Mouse (Mus musculus) embryo, embryonic 9.5 days (tissue): Measurements from ENCODE around the gene Slco3a1.
"Not testable (repeated sequence)": the region's sequence is repeated elsewhere in the genome, so short reads cannot be mapped to it uniquely, and the experiment has no call there.

Experiments
- DNase-seq: peaks from one replicate; pipeline ENCODE4 v3.0.0-alpha.2; 2017; ENCODE audit errors: extremely low spot score

Gene Slco3a1

GRCm38 (mm10) chr7:74429252-74429651, 125.3 kb downstream of the Slco3a1 start:
- DNase-seq: no peak

DNA sequence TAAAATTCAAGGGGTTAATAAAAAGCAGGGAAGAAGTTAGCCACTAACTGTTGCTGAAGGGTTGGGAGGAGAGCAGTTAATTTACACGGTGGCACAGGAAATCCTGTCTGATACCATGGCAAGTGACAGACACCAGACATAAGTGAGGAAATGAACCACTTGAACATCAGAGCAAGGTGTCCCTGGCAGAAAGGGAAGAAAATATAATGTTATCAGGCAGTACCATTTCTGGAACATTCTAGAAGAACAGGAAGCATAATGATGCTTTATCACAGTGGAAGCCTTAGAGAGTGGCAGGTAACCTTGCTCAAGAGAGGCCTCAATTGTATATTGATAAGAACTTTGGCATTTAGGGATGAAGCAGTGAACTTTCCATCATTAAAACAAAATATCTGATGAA, 127.4 kb downstream of the Slco3a1 start:
- DNase-seq: no peak

DNA sequence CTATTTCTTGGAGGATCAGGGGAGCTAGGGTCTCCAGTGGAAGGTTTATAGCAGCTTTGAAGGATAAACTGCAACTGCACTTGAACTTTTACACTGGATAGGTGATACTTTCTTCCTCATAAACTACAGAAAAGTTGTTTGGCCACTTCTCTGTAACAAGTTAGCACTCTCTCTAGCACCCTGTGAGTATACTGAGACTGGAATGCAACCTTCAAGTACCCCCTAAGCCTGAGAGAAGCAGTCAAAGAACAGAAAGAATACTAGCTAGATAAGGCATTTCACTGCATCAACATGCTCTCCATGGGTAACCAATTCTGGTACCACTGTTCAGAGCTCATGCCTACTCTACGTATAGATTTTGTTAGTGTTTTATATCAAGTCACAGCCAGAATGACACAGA, 128.6 kb downstream of the Slco3a1 start:
- no peak for DNase-seq

DNA sequence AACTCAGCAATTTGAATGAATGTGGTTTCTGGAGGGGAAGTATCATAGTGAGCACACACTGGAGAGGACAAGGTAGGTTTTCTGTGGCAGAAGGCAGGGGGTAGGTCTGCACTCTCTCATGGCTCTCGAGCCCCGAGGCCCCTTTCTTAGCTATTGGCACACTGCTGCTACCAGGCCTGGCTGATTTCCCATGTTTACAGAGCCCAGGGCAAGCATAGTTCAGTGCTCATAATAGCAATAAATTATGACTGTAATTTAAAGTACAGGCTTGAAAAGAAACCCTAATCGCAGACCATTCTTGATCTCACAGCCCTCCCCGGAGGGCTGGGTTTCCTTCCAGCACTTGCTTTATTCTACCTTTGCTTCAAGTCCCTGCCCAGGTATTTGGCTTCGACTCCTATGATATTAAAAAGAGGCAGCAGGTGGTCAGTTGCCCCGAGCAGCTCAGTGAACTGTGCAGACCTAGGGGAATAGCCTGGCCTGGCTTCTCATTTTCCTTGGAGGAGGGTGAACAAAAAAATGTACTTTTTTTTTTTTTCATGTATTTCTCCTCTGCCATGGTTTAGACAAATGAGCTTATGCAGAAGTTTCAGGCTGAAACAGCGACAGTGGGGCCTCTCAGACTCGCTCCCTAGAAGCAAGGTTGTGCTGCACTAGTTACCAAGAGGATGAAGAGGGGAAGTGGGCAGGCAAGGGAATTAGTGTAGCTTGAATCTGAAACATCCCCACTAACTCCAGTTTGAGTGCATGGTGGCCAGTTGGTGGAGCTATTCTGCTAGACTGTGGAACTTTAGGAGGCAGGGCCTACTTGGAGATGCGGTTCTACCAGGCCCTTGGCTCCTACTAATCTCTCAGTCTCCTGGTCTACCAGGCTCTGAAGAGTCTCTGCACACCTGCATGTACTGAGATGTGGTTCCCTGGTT, 130.4 kb downstream of the Slco3a1 start:
- DNase-seq: no peak

DNA sequence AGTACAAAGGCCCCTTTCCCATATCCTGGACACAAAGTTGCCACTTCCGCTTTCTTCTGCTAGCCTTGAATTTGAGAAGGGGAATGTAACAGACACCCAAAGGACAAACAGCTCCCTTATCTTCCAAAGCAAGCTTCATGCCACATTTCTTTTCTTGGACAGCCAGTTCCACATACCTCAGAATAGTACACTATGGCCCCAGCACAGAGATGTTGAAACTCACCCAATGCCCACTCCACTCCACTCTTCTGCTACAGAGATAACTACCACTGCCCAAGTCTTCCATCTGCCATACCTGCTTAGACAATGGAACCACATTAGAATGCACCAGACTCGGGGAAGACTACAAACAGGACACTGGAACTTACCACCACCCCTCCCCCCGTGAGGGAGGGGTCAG, 131.3 kb downstream of the Slco3a1 start:
- DNase-seq: no peak

DNA sequence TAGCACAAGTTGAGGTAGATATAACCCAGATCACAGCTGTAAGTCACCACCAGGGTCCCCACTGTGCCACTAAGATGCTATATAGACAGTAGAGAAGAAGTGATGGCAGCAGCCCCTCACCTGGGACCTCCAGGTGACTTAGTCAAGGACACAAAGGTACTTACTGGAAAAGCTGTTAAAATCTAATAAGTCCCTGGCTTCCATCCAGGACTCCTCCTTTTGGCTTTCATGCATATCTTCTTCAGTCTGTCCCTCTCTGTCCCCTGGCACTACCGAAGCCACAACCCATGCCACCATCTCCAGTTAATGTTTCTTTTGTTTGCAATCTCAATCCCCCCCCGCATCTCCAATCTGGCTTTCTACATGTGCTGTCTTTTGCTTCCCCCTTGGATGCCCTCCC, 131.8 kb downstream of the Slco3a1 start:
- DNase-seq: no peak

- DNase-seq: no peak
Measured at GRCm38 (mm10) chr7:74422002-74422401, 132.6 kb downstream of the Slco3a1 start.

DNA sequence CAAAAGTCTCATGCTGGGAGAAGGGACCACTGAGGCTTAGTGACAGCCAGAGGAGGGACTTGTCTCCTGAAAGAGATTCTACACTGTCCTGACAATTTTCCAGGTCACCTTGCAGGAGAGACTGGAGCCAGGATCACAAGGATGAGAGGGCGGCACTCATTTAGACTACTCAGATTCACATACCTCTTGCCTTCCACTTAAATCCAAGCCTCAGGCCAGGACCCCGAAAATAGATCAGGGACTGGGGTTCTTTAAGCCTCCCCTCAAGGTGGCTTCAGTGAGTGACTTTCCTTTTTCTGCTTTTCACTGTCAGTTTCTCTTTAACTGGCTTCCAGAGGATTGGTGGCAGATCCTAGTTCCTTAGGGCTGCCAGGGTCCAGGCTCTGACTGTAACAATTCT, 133.0 kb downstream of the Slco3a1 start:
- DNase-seq: no peak

GRCm38 (mm10) chr7:74419706-74420105, 134.9 kb downstream of the Slco3a1 start:
- DNase-seq: no peak

DNA sequence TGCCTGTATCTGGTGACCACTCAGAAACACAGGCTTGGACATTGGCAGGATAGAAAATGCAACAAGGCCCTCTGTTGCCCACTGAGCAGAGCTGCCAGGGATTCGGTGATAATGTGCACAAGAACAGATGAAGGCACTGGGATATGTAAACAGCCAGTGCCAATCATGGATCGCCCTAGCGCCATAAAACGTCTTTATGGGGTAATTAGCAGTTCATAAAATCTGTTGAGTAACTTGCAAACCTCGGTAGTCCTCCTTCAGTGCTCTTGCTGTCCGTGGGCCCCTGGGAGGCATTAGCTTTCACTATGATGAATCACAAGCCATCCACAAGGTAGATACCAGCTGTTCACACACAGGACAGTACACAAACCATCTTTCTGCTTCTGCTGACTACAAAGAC, 137.6 kb downstream of the Slco3a1 start:
- no peak for DNase-seq

DNA sequence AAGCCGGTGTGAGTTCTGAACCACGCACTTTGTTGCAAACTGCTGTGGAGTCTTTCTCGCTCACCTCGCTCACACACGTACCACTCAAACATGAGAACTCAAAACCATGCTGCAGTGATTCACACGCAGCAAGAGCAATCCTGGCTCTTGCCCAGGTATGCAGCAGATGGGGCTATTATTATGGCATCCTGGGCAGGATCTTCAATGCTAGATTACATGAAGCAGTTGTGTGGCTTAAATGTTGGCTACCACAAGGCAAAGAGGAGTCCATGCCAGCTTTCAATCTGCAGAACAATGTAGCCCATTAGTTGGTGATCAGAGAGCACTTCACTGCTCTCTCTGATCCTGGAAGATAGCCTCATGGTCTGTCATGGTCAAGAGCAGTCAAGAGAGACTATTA, 139.3 kb downstream of the Slco3a1 start:
- no peak for DNase-seq

DNA sequence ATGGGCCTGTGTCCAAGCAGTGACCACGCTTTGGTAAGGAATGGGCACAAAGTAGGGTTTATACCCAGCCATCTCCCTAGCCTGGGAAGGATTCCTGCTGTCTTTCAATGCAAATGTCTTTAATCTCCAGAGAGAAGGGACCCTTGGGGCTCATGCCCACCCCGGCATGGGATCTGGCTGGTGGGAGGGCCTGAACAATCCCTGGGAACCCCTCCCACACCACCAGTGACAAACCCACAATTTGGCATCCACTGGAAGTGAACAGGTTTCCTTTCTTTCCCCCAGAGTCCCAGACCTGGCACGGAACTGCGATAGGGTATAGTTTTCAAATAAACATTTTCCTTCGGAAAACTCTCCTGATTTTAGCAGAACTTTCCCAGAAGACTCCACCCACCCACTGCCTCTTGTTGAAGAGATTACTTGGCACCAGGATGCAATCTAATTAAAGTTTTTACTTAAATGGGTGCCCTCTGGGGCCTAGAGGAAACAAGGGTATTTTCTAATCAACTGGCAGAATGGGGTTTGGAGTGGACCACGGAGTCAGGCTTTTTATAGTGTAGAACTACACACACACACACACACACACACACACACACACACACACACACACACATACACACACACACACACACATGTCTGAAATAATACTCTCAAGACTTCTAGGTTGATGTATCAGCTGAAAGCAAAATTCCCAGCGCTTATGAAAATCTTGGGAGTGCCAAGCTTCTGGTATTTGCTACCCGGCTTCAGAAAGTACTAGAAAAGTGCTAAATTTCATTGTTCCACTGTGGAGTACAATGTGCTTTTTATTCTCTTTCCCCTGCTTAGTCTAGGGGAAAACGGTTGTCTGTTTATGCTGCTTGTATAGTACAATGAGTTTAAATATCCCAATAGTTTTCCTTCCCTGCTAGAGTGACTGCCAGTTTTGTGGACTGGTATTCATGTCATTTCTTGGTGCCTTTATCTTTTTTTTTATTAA, 140.6 kb downstream of the Slco3a1 start:
- DNase-seq: no peak

DNA sequence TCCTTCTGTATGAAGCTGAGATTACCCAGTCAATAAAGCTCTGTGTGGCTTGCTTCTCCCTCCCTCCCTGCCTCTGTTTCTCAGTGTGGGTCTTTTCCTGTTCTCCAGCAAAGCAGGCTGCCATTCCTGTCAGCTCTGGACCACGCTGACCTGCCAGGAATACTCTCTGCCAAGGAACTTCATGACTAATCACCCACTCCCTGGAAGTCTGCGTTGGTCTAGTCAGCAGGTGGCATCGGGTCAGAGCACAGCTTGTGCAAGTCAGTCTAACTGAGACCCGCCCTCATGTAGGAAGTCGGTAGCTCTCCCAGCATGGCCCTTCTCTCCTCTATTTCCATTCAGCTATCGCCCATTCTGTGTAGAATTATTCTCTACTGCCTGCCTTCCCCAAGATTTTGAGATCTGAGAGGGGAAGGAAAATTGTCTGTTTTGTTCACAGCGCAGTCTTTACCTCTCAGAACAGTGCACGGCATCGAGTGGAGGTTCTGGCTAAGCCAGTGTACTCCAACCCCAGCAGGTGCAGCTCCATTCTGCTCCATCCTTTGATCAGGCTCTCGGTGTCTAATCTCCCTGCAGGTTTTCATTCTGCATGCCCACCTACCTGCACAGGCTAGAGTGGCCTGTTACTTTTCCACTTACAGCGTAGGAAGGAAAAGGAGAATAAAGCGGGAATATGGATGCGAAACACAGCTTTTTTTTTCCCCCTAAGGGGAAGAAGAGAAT, 145.8 kb downstream of the Slco3a1 start:
- DNase-seq: no peak

GRCm38 (mm10) chr7:74407851-74408250, 146.7 kb downstream of the Slco3a1 start:
- DNase-seq: not testable (repeated sequence)

DNA sequence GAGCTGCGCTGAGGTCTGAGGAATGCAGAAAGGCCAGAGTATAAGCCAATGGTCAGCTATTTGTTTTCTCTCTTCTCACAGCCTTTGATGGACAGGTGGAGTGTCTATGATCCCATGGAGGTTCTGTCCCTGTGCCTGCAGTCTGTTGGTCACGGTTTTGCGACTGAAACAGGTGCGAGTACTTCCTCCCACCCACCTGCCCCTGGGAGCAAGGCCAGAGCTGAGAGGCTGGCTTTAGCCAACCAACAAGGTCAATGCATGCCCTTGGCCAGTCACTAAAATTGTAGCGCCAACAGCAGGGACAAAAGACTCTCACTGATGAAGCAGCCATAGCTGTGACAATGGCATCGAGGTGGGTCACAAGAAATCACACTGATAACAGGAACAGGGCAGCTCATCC, 154.9 kb downstream of the Slco3a1 start:
- DNase-seq: no peak

DNA sequence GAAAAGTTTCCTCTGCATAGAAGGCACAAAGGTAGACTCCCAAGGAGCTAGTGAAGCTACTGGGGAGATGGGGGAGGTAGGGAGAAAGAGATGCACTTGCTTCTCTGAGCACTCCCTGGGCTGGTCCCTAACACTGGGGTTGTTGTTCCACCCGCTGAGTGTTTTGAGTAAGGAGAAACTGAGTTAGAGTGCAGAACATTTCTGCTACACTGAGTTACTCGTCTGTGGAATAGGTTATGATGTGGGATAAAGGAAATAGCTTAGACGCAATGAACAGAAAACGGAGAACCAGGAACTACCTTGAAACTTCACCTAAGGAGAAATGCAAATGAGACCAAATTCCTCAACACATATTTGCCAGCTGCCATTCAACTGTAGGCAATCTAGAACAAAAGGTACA, 155.4 kb downstream of the Slco3a1 start:
- no peak for DNase-seq

GRCm38 (mm10) chr7:74398326-74398725, 156.3 kb downstream of the Slco3a1 start:
- no peak for DNase-seq

DNA sequence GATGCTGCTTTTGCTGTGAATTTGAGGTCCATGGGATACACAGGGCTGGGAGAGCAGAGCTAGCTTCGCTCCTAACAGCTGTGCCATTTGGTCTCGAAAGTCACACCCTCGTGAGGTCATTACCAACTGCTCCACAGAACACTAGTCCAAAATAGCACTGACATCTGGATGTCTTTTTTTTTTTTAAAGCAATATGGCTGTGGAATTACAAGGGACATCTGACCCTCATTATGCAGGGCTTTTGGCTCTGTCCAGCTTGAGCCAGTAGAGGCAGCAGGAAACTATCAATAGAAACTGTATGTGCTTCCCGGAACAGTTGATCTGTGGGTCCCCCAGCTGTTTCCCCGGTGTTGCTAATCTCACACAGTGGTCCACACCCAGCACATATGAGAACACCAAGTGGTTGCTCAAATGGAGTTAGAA, 163.1 kb downstream of the Slco3a1 start:
- no peak for DNase-seq

- no peak for DNase-seq
Measured at GRCm38 (mm10) chr7:74389570-74389969, 165.0 kb downstream of the Slco3a1 start.

GRCm38 (mm10) chr7:74386257-74386656, 168.3 kb downstream of the Slco3a1 start:
- DNase-seq: no peak

DNA sequence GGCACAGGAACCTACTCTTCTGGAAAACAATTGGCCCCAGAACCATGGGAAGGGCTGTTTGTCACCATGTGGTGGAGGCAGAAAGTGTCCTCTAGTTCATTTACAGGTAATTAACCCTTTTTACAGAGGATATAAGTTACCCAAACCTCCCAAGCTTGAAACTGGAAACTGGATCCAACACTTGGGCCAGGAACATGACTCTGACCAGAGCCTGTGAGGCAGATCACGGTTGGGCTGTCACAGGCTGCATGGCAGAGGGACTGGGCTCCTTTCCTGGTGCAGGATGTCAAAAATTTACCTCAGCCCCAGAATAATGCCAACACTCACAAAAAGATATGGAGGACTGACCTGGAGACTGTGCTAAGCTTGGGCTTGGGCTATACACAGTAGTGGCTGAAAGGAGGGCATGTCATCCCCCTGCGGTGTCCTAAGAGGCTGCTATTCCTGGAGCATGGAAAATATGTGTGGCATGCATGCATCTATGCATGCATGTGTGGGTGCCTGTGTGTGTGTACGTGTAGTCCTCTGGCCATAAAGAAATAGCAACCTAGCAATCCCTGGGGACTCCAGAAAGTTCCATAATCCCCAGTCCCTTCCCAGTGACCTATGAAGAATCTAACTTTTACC, 171.4 kb downstream of the Slco3a1 start:
- no peak for DNase-seq
